Mouse (Mus musculus) erythroblast, embryonic 14.5 days (primary cell): ENCODE measurements at regions not wholly inside any gene's neighbourhood (a gene's known extent, or its start where the extent isn't known, plus 50 kb on each side); places are given as distances from the start of the nearest gene placed in this dataset.

Experiments
- H3K27me3 ChIP-seq: 2 replicates; pipeline ENCODE4 v1.6.1; 2012; ENCODE audit warnings: inconsistent platforms; ENCODE audit not compliant: control insufficient read depth
- H3K36me3 ChIP-seq: 2 replicates; pipeline ENCODE4 v1.6.1; 2012; ENCODE audit warnings: mild to moderate bottlenecking, inconsistent platforms; ENCODE audit not compliant: control insufficient read depth
- H3K4me1 ChIP-seq: 2 replicates; pipeline ENCODE4 v1.6.1; 2012; ENCODE audit warnings: inconsistent platforms; ENCODE audit not compliant: control insufficient read depth
- H3K4me3 ChIP-seq: replicated peaks from 2 replicates; pipeline ENCODE3; 2012; ENCODE audit warnings: moderate library complexity, mild to moderate bottlenecking, inconsistent platforms
- H3K9me3 ChIP-seq: 2 replicates; pipeline ENCODE4 v1.6.1; 2012; ENCODE audit warnings: low read length, inconsistent platforms, mixed read lengths; ENCODE audit not compliant: control insufficient read depth
- GATA1 ChIP-seq: IDR thresholded peaks from 2 replicates; pipeline ENCODE4 v1.6.1; 2012; ENCODE audit warnings: low read length, inconsistent platforms, mixed read lengths
- TAL1 ChIP-seq: IDR thresholded peaks from 3 replicates; pipeline ENCODE4 v1.6.1; 2012; ENCODE audit warnings: low read length, inconsistent platforms, mixed read lengths

- no peaks in the 10 kb centered on the region for H3K9me3 ChIP-seq
- H3K27me3 ChIP-seq, result no peaks in the 10 kb centered on the region
- no peaks in the 10 kb centered on the region for H3K4me1 ChIP-seq
- no peak overlapping the region for H3K4me3 ChIP-seq
- no peaks in the 10 kb centered on the region for H3K36me3 ChIP-seq
- TF ChIP-seq TAL1 (no peak), GATA1 (no peak)
Observed at GRCm38 (mm10) chr6:50775637-50776036, 121.4 kb upstream of the Npvf start.

GRCm38 (mm10) chr6:50776236-50776832, 122.1 kb upstream of the Npvf start:
- Histone ChIP-seq H3K9me3 (no peaks in the 10 kb centered on the region), H3K27me3 (no peaks in the 10 kb centered on the region), H3K4me3 (no peak overlapping the region), H3K4me1 (no peaks in the 10 kb centered on the region), H3K36me3 (no peaks in the 10 kb centered on the region)
- TF ChIP-seq GATA1 (no peak), TAL1 (no peak)

- H3K27me3 ChIP-seq, result no peaks in the 10 kb centered on the region
- no peak overlapping the region for H3K4me3 ChIP-seq
- TF ChIP-seq GATA1 (no peak), TAL1 (no peak)
- H3K36me3 ChIP-seq, result no peaks in the 10 kb centered on the region
- no peaks in the 10 kb centered on the region for H3K9me3 ChIP-seq
- no peaks in the 10 kb centered on the region for H3K4me1 ChIP-seq
Observed at GRCm38 (mm10) chr6:50776931-50777495, 122.8 kb upstream of the Npvf start.

- Histone ChIP-seq H3K4me1 (no peaks in the 10 kb centered on the region), H3K9me3 (no peaks in the 10 kb centered on the region), H3K36me3 (no peaks in the 10 kb centered on the region), H3K4me3 (no peak overlapping the region), H3K27me3 (no peaks in the 10 kb centered on the region)
- no peak for TF ChIP-seq TAL1
- TF ChIP-seq GATA1, result no peak
Observed at GRCm38 (mm10) chr6:50777827-50778226, 123.6 kb upstream of the Npvf start.

GRCm38 (mm10) chr6:50780677-50781076, 126.4 kb upstream of the Npvf start:
- Histone ChIP-seq H3K4me3 (no peak overlapping the region), H3K27me3 (no peaks in the 10 kb centered on the region), H3K9me3 (no peaks in the 10 kb centered on the region), H3K36me3 (no peaks in the 10 kb centered on the region), H3K4me1 (no peaks in the 10 kb centered on the region)
- TF ChIP-seq GATA1 (no peak), TAL1 (no peak)

- no peaks in the 10 kb centered on the region for H3K36me3 ChIP-seq
- H3K27me3 ChIP-seq, result no peaks in the 10 kb centered on the region
- H3K4me1 ChIP-seq, result no peaks in the 10 kb centered on the region
- TF ChIP-seq TAL1, result no peak
- TF ChIP-seq GATA1, result no peak
- no peak overlapping the region for H3K4me3 ChIP-seq
- no peaks in the 10 kb centered on the region for H3K9me3 ChIP-seq
Observed at GRCm38 (mm10) chr6:50781271-50781670, 127.0 kb upstream of the Npvf start.

GRCm38 (mm10) chr6:50782221-50782620, 128.0 kb upstream of the Npvf start:
- H3K36me3 ChIP-seq, result no peaks in the 10 kb centered on the region
- H3K9me3 ChIP-seq, result no peaks in the 10 kb centered on the region
- H3K4me3 ChIP-seq, result no peak overlapping the region
- no peaks in the 10 kb centered on the region for H3K4me1 ChIP-seq
- TF ChIP-seq TAL1 (no peak), GATA1 (no peak)
- H3K27me3 ChIP-seq, result no peaks in the 10 kb centered on the region

GRCm38 (mm10) chr6:50783494-50783893, 129.3 kb upstream of the Npvf start:
- Histone ChIP-seq H3K9me3 (no peaks in the 10 kb centered on the region), H3K27me3 (no peaks in the 10 kb centered on the region), H3K4me3 (no peak overlapping the region), H3K36me3 (no peaks in the 10 kb centered on the region), H3K4me1 (no peaks in the 10 kb centered on the region)
- TF ChIP-seq GATA1 (no peak), TAL1 (no peak)

GRCm38 (mm10) chr6:50784381-50784780, 130.1 kb upstream of the Npvf start:
- TF ChIP-seq TAL1 (no peak), GATA1 (no peak)
- Histone ChIP-seq H3K9me3 (no peaks in the 10 kb centered on the region), H3K36me3 (no peaks in the 10 kb centered on the region), H3K4me1 (no peaks in the 10 kb centered on the region), H3K4me3 (no peak overlapping the region), H3K27me3 (no peaks in the 10 kb centered on the region)

- no peaks in the 10 kb centered on the region for H3K9me3 ChIP-seq
- H3K4me1 ChIP-seq, result no peaks in the 10 kb centered on the region
- no peak overlapping the region for H3K4me3 ChIP-seq
- no peaks in the 10 kb centered on the region for H3K27me3 ChIP-seq
- no peaks in the 10 kb centered on the region for H3K36me3 ChIP-seq
- TF ChIP-seq TAL1 (no peak), GATA1 (no peak)
Observed at GRCm38 (mm10) chr6:50787666-50788065, 133.4 kb upstream of the Npvf start.
